Mouse (Mus musculus) adrenal gland, postnatal 4 days (tissue): Measurements from ENCODE around the gene Mcm2. TPM values are rescaled to one million over a fixed set of nuclear protein-coding genes. Genes with fewer than 3 reads are reported as not detected.

Experiments used
- DNase-seq, 2 experiments: peaks; one replicate each; pipeline ENCODE4 v3.0.0; 2021 to 2022; ENCODE audit warnings: low spot score in 2 of 2, mixed read lengths in 2 of 2
- total RNA-seq, 2 experiments: library from RNA; stranded (reverse); gene quantifications; 2 replicates each; pipeline ENCODE4 v1.2.3; 2021

Mcm2 gene
- total RNA-seq, 2 experiments from 2014 or later = 69.6 to 83.3 TPM

GRCm38 (mm10) chr6:88893559-88893958 is 5.0 kb downstream of the Mcm2 start:
- DNase-seq = no peak

DNA sequence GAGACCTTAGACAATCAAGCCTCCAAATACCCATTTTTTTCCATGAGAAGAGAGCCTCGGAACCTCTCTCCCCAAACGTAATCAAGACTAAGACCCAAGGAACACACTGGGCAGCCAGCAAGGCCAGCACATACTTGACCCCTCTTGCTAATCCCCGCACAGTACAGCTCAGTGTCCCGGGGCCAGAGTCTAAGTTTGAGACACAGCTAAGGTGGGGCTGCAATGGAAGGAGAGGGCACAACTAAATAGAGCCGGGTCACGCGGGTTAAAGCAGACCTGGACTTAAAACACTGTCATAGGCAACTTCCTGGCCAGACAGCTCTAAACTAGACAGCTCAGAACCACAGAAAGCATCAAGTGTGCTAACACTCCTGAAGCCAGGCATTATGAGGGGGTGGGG is 7.7 kb downstream of the Mcm2 start:
- DNase-seq = no peak

DNA sequence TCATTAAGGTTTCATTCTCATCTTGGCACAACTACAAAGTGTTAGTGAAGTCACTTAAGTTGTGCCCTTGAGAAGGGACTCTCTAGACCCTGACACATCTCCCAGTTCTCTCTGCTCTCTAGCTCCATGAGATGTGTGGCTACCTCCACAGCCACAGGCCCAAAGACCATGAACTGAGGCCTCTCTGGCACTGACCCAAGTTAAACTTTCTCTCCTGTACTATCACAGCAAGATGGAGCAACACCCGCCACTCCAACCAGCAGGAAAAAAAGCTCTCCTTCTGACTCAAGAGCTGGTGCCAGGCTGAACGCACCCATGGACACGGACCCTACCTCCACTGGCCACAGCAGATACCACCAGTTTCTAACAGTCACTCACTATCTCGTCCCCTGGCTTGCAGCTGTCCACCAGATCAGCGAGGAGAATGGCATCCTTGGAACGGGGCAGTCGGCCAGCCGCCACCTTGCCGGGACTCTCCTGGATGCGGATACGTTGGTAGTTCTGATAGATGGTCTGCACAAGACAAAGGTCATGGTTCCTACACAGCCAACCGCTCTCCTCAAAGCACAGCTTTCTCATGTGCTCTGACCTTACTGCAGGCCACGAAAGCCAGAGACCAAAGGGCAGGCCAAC is 9.1 kb downstream of the Mcm2 start:
- no peak for DNase-seq

DNA sequence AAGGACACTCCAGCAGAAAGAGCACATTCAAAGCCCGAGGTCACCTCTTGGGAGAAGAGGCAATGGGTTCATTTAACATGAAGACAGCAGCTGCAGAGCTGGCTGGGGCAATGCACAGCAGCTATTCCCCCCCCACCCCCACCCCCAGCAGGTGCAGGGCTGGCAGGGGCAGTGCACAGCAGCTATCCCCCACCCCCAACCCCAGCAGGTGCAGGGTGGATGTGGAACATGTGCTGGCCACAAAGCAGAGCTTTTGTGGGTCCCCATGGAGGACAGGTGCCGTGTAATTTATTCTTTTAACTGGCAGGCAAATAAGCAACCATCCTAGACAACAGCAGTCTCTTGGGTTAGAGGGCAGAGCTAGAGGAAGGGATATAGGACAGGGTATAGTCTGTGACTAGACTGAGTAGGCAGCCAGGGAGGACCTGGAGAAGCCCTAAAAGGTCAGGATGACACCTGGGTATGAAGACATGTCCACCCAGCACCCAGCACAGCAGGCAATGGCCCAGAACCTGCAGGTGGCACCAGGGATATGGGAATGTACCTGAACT is 12.1 kb downstream of the Mcm2 start:
- DNase-seq = no peak

DNA sequence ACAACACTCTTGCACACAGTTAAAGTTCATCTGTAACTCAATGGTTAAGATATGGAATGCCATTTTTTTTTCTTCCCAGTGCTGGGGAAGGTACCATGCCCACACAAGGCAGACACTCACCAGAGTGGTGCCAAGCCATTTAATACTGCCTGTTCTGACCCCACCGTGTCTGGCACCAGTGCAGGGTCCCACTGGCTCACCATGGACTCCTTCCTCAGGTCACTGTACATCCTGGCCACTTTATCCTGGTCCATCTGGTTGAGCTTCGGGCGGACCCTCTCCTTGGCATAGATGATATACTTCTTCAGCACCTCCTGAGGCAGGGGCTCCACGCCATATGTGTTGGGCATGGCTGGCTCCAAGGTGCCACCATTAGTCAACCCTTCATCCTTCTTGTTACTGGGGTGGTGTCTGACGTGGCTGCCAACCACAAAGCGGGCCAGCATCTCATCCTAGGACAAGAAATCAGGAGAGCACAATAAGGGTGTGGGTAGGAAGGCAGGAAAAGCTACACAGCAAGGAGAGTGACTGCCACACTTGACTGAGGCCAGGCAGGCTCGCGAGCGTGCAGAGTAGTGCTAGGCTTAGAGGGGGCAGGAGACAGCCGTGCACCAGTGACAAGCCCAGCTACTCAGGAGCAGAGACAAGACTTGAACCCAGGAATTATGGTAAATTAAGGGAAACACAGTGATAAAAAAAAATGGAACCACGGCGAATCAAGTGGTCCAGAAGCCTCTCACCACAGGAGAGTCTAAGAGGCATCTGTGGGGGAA is 12.8 kb downstream of the Mcm2 start:
- no peak for DNase-seq

GRCm38 (mm10) chr6:88884690-88885089 is 13.9 kb downstream of the Mcm2 start:
- DNase-seq = no peak

DNA sequence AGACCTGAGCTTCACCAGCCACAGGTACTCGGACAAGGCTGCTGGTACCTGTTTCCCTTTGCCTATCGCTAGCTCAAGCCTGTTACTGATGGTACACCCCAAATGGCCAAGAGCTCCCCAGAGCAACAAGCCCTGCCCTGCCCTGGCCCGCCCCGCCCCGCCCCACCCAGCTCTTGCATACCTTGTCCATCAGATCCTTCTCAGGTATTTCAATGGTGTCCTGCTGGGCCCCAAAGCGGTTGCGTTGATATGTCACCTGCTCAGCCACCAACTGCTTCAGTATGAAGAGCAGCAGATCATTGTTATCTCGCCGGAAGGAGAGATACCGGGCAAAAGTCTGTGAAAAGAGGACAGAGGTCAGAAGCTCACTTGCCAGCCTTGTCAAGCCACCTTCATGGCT is 14.4 kb downstream of the Mcm2 start:
- no peak for DNase-seq

DNA sequence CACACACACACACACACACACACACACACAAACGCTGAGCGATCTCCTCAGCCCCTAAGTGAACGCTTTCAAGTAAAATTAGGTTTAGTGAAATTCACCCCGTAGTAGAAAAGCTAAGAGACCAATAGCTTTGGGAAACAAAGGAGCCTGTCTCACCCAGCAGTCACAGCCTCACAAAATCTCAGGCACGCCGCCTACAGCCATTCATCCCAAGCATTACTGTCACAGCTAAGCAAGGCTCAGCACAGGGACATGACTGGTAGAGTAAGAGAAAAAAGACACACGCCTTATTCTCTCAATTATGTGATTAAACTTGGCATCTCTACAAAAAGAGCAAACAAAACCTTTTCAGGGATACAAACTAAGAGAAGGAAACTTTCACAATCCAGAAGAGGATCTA is 17.2 kb downstream of the Mcm2 start:
- no peak for DNase-seq

DNA sequence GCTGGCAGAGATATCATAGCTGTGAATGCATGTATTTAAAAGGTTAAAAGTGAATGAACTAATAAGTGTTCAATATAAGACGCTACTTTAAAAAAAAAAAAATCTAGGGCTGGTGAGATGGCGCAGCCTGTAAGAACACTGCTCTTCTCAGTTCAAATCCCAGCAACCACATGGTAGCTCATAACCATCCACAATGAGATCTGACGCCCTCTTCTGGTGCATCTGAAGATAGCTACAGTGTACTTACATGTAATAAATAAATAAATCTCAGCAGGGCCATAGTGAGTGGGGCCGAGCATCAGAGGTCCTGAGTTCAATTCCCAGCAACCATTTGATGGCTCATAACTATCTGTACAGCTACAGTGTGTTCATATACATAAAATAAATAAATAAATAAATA is 19.1 kb downstream of the Mcm2 start:
- no peak for DNase-seq

- peak; percentile 49 to 56 for DNase-seq
Measured at GRCm38 (mm10) chr6:88874868-88875508, 23.6 kb downstream of the Mcm2 start, which contains the start of gene Podxl2. Podxl2 (minus strand) TSS chr6:88875044.

DNA sequence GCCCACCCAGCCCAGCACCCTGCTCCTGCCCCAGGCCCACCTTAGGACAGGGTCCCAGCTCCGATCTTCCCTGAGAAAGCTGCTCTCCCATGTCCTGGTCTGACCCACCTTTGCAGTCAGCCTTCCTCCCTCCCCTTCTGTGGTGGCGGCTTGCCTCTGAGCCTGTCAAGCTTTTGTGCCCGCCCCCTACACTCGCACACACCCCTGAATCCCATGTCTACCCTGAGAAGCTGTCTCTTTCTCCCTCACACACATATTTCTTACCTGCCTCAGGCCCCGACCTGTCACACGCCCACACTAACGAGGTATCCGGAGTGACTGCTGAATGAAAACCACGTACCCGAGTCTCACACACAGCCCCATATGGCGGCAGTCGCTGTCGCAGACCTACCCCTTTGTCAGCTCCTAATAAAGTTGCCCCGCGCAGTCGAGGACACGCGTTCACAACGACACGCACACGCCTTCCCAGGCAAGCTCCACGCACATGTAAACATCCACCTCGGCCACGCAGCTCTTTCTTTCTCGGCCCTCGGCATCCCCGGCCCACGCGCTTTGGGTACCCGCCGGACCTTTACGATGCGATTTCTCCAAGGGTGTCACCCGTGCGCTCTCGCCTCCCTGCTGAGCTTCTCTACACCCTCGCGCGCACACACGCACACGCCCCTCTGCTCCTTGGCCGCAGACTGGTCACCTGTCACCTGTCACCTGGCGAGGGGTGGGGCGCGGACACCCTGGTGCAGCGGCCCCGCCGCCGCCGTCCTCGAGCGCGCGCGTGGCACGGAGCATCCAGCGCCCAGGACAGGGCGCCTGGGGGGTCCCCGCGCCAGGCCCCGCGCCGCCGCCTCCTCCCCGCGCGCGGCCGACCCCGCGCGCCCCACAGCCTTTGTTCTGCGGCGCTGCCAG is 24.4 kb downstream of the Mcm2 start:
- DNase-seq = no peak

GRCm38 (mm10) chr6:88872811-88873210 is 25.8 kb downstream of the Mcm2 start:
- no peak for DNase-seq

DNA sequence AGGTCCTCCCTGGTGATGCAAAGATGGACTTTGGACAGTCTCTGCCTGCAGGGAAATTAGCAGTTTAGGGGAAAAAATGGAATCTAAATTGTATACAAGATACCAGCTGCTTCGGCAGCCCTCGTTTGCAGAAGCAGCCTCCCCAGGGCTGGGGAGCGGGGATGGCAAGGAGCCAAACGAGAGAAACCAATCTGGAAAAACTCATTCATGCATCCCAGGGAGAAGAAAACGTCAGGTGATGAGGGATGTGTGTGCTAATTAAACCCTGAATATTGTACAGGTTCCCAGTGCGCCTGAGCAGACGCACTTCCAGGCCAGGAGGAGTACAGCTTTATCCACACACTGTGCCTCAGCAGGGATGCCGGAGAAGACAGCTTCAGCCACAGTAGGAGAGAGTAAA is 27.0 kb downstream of the Mcm2 start:
- DNase-seq = no peak

DNA sequence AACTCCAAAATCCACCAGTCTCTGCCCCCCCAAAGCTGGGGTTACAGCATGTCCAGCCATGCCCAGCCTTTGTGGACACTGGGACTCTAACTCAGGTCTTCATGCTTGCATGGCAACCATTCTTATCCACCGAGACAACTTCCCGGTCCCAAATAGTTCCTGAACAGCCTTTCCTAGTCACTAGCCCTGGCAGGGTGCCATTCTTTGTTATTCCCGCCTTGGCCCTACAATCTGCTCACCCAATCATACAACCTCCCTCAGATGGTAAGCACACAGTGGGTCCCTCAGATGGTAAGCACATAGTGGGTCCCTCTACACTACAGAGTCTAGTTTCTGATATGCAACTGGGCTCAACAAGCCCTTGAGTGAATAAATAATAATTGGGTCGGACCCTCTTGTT is 28.0 kb downstream of the Mcm2 start:
- no peak for DNase-seq

DNA sequence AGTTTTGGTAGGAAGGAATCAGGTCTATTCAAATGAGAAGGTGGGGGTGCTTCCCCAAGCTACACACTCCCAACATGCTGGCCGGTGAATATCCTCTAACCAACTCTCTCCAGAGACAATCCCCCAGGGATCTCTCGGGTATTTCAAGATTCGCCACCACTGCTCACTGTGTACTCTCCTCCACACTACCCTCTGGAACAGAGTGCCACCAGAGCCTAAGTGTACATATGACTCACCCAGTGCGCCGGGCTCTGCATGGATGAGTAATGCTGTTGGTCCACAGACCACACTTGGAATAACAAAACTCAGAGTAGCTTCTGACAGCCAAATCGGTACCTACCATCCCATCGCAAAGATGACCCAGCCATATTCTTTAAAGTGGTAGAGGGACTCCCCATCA is 29.1 kb downstream of the Mcm2 start:
- DNase-seq = no peak

- DNase-seq = no peak
Measured at GRCm38 (mm10) chr6:88865704-88866103, 32.9 kb downstream of the Mcm2 start.

- DNase-seq = no peak
Measured at GRCm38 (mm10) chr6:88860914-88861313, 37.7 kb downstream of the Mcm2 start.

- no peak for DNase-seq
Measured at GRCm38 (mm10) chr6:88858341-88858740, 40.2 kb downstream of the Mcm2 start.

DNA sequence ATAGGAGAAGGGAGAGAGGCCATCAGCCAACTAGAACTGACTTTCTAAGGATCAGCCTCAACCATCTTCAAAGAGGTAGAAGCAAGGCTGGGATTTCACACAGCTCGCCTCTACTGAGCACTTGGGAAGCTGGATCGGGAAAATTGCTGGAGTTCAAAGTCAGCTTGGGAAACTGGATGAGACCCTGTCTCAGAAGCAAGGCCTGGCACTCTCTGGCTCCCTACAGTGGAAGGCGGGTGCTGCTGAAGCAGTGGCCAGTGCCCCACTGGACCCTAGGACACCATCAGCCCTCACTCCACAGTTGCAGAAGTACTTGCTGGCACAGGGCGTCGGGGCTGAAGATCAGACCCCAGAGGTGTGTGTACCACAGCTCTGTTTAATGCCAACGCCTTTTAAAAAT is 40.8 kb downstream of the Mcm2 start:
- no peak for DNase-seq

GRCm38 (mm10) chr6:88857249-88857648 is 41.3 kb downstream of the Mcm2 start:
- DNase-seq = no peak

- DNase-seq = no peak
Measured at GRCm38 (mm10) chr6:88855636-88856035, 42.9 kb downstream of the Mcm2 start.
